27 mouse cellular contexts compared by ENCODE assay signal in the genomic region with DNA sequence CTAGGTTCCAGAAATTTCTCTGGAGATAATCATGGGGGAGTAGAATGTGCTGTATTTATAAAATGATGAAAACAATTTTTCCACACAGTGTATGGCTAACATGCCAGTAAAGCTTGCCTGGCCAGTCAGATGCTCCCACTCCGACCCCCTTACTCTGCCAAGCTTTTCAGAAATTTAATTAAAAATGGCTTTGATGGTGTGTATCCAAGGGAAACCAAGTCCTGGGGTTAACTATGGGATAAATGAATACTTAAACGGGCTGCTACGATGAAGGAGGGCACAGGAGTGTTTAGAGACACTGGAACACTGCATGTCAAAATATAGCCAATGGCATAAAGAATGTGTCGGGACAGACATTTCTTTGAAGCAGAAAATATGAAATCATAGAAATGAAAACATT.
A peak's percentile ranks its signal among the peaks of the same experiment; 100 is the strongest.
DNase-seq lines count a peak whose midpoint lies in the region; ATAC-seq lines count a peak whose summit lies in the region.
"Had no signal": no experiment of that assay in that cellular context is flagged by ENCODE, and none has a peak within 500 bp of the region (broad histone marks: within the 10 kb centered on the region; RNA-seq: fewer than 3 reads in every experiment).

No protein-coding gene starts in this region.

- no peaks in the 10 kb centered on the region for H3K27me3 ChIP-seq in forebrain, embryonic 14.5 days (replicated peaks; ENCODE audit: control insufficient read depth, insufficient read depth, low read length)
- H3K27me3 ChIP-seq in forebrain, embryonic 11.5 days (ENCODE audit: control insufficient read depth, insufficient read depth, low read length): no peaks in the 10 kb centered on the region
- no peaks in the 10 kb centered on the region for H3K27me3 ChIP-seq in midbrain, embryonic 11.5 days (ENCODE audit: control insufficient read depth, insufficient read depth, low read length)
- no peaks in the 10 kb centered on the region for H3K27me3 ChIP-seq in midbrain, embryonic 14.5 days (ENCODE audit: control insufficient read depth, insufficient read depth, low read length)
- H3K27me3 ChIP-seq in midbrain, embryonic 16.5 days (ENCODE audit: control insufficient read depth, insufficient read depth, low read depth, low read length): no peaks in the 10 kb centered on the region
- H3K27me3 ChIP-seq: forebrain, embryonic 13.5 days; heart, embryonic 13.5 days; hindbrain, embryonic 12.5 days; hindbrain, embryonic 15.5 days; intestine, embryonic 15.5 days had no signal

- DNase-seq in embryo, embryonic 10.5 days (ENCODE audit: low spot score): peak; percentile 21
- no peak for DNase-seq in embryo, embryonic 9.5 days (ENCODE audit: extremely low spot score)
- peak; percentile 23 for DNase-seq in forebrain, embryonic 14.5 days (ENCODE audit: low spot score)
- DNase-seq in forebrain, embryonic 11.5 days (ENCODE audit: low spot score): no peak
- peak; percentile 88 for DNase-seq in midbrain, embryonic 11.5 days (ENCODE audit: low spot score, missing footprints)
- no peak for DNase-seq in midbrain, embryonic 14.5 days
- DNase-seq in adipocyte (ENCODE audit: low spot score): no peak
- DNase-seq: adrenal gland, postnatal 10 days; adrenal gland, postnatal 36 days; cerebellum, adult 11 months; cerebellum, adult 2 months; cerebellum, adult 9-11 months; cerebellum, postnatal 25 days; embryo, embryonic 11 days; gastrocnemius, postnatal 10 days; gastrocnemius, postnatal 36 days; heart, adult 2 months; heart, postnatal 14 days; heart, postnatal 4 days had no signal

- 20% methylated on average over 4 of the region's 4 CpGs for WGBS in forebrain, embryonic 14.5 days
- WGBS in forebrain, embryonic 11.5 days: 40% methylated on average over 4 of the region's 4 CpGs
- 23% methylated on average over 4 of the region's 4 CpGs for WGBS in midbrain, embryonic 11.5 days
- 9% methylated on average over 4 of the region's 4 CpGs for WGBS in midbrain, embryonic 14.5 days
- 10% methylated on average over 4 of the region's 4 CpGs for WGBS in midbrain, embryonic 16.5 days

- H3K4me1 ChIP-seq in forebrain, embryonic 14.5 days (ENCODE audit: control insufficient read depth, insufficient read depth, low read length): no peaks in the 10 kb centered on the region
- no peaks in the 10 kb centered on the region for H3K4me1 ChIP-seq in forebrain, embryonic 11.5 days (replicated peaks; ENCODE audit: control insufficient read depth, insufficient read depth, low read length)
- H3K4me1 ChIP-seq in midbrain, embryonic 11.5 days (ENCODE audit: control insufficient read depth, insufficient read depth, low read length): 0 out of 2 replicates have a peak, but pooled peaks cover 3% of the 10 kb centered on the region
- 0 out of 2 replicates have a peak, but pooled peaks cover 5% of the 10 kb centered on the region for H3K4me1 ChIP-seq in midbrain, embryonic 14.5 days (ENCODE audit: control insufficient read depth, insufficient read depth, low read length)
- H3K4me1 ChIP-seq in midbrain, embryonic 16.5 days (ENCODE audit: control insufficient read depth, insufficient read depth, low read length): no peaks in the 10 kb centered on the region
- H3K4me1 ChIP-seq: forebrain, embryonic 13.5 days; hindbrain, embryonic 15.5 days; intestine, embryonic 15.5 days had no signal

- H3K36me3 ChIP-seq in forebrain, embryonic 14.5 days (ENCODE audit: control insufficient read depth, insufficient read depth, low read length): no peaks in the 10 kb centered on the region
- H3K36me3 ChIP-seq in forebrain, embryonic 11.5 days (ENCODE audit: control insufficient read depth, insufficient read depth, low read length): no peaks in the 10 kb centered on the region
- no peaks in the 10 kb centered on the region for H3K36me3 ChIP-seq in midbrain, embryonic 11.5 days (ENCODE audit: control insufficient read depth, insufficient read depth, low read length)
- no peaks in the 10 kb centered on the region for H3K36me3 ChIP-seq in midbrain, embryonic 14.5 days (ENCODE audit: control insufficient read depth, insufficient read depth, low read length)
- H3K36me3 ChIP-seq in midbrain, embryonic 16.5 days (ENCODE audit: control insufficient read depth, insufficient read depth, low read length): no peaks in the 10 kb centered on the region
- H3K36me3 ChIP-seq: heart, embryonic 10.5 days; heart, embryonic 13.5 days; hindbrain, embryonic 12.5 days; hindbrain, embryonic 15.5 days; intestine, embryonic 15.5 days had no signal

- no peak; the same call in 1 of the 2 replicates for ATAC-seq in forebrain, embryonic 14.5 days
- no peak; the same call in 1 of the 2 replicates for ATAC-seq in forebrain, embryonic 11.5 days (replicated peaks; ENCODE audit: low FRiP score)
- peak; percentile 54; the same call in 1 of the 2 replicates for ATAC-seq in midbrain, embryonic 11.5 days (ENCODE audit: low FRiP score)
- ATAC-seq in midbrain, embryonic 14.5 days (ENCODE audit: low FRiP score, low TSS enrichment): no peak
- peak; percentile 45; the same call in 1 of the 2 replicates for ATAC-seq in midbrain, embryonic 16.5 days
- ATAC-seq: activated CD4-positive, CD25-positive, alpha-beta regulatory T cell, adult 4 months; forebrain, embryonic 13.5 days; intestine, embryonic 15.5 days had no signal

- H3K27ac ChIP-seq in forebrain, embryonic 14.5 days (ENCODE audit: low read depth, low read length): no peak overlapping the region
- H3K27ac ChIP-seq in forebrain, embryonic 11.5 days (ENCODE audit: low read depth, low read length): no peak overlapping the region
- H3K27ac ChIP-seq in midbrain, embryonic 11.5 days (ENCODE audit: low read depth, low read length): no peak overlapping the region
- no peak overlapping the region for H3K27ac ChIP-seq in midbrain, embryonic 14.5 days (replicated peaks; ENCODE audit: low read depth, low read length)
- no peak overlapping the region for H3K27ac ChIP-seq in midbrain, embryonic 16.5 days (ENCODE audit: low read length)
- H3K27ac ChIP-seq: forebrain, embryonic 13.5 days; heart, adult 2 months; heart, embryonic 10.5 days; heart, embryonic 13.5 days; hindbrain, embryonic 12.5 days; hindbrain, embryonic 15.5 days; intestine, embryonic 15.5 days had no signal

- H3K4me2 ChIP-seq in forebrain, embryonic 14.5 days (ENCODE audit: low read length): no peak overlapping the region
- H3K4me2 ChIP-seq in forebrain, embryonic 11.5 days (ENCODE audit: low read depth, low read length, severe bottlenecking): no peak overlapping the region
- H3K4me2 ChIP-seq in midbrain, embryonic 11.5 days: no peak overlapping the region
- no peak overlapping the region for H3K4me2 ChIP-seq in midbrain, embryonic 14.5 days (ENCODE audit: low read length)
- H3K4me2 ChIP-seq in midbrain, embryonic 16.5 days (ENCODE audit: low read length): no peak overlapping the region
- H3K4me2 ChIP-seq: forebrain, embryonic 13.5 days; heart, embryonic 13.5 days; hindbrain, embryonic 12.5 days; hindbrain, embryonic 15.5 days; intestine, embryonic 15.5 days had no signal

- no peak overlapping the region for H3K9ac ChIP-seq in forebrain, embryonic 14.5 days (ENCODE audit: low read length)
- no peak overlapping the region for H3K9ac ChIP-seq in forebrain, embryonic 11.5 days (ENCODE audit: low read length)
- no peak overlapping the region for H3K9ac ChIP-seq in midbrain, embryonic 11.5 days (ENCODE audit: low read length)
- no peak overlapping the region for H3K9ac ChIP-seq in midbrain, embryonic 14.5 days (replicated peaks; ENCODE audit: low read length)
- no peak overlapping the region for H3K9ac ChIP-seq in midbrain, embryonic 16.5 days (ENCODE audit: low read depth, low read length)
- H3K9ac ChIP-seq: forebrain, embryonic 13.5 days; heart, embryonic 13.5 days; hindbrain, embryonic 12.5 days; hindbrain, embryonic 15.5 days; intestine, embryonic 15.5 days had no signal

- no peak overlapping the region for H3K4me3 ChIP-seq in forebrain, embryonic 14.5 days (ENCODE audit: low read depth, low read length)
- no peak overlapping the region for H3K4me3 ChIP-seq in forebrain, embryonic 11.5 days (ENCODE audit: low read depth, low read length)
- H3K4me3 ChIP-seq in midbrain, embryonic 11.5 days (ENCODE audit: low read depth, low read length): no peak overlapping the region
- no peak overlapping the region for H3K4me3 ChIP-seq in midbrain, embryonic 14.5 days (replicated peaks; ENCODE audit: low read depth, low read length)
- no peak overlapping the region for H3K4me3 ChIP-seq in midbrain, embryonic 16.5 days (ENCODE audit: low read depth, low read length)
- H3K4me3 ChIP-seq: forebrain, embryonic 13.5 days; heart, adult 2 months; heart, embryonic 10.5 days; heart, embryonic 13.5 days; hindbrain, embryonic 12.5 days; hindbrain, embryonic 15.5 days; intestine, embryonic 15.5 days had no signal

- peaks cover 3% of the 10 kb centered on the region; the same call in 1 of the 2 replicates for H3K9me3 ChIP-seq in forebrain, embryonic 14.5 days (replicated peaks; ENCODE audit: control insufficient read depth, low read length)
- no peaks in the 10 kb centered on the region for H3K9me3 ChIP-seq in forebrain, embryonic 11.5 days (ENCODE audit: control insufficient read depth, low read length)
- H3K9me3 ChIP-seq in midbrain, embryonic 11.5 days (ENCODE audit: control insufficient read depth, low read length): no peaks in the 10 kb centered on the region; the same call in 1 of the 2 replicates
- peaks cover 6% of the 10 kb centered on the region; the same call in 1 of the 2 replicates for H3K9me3 ChIP-seq in midbrain, embryonic 14.5 days (ENCODE audit: control insufficient read depth, low read length)
- peaks cover 3% of the 10 kb centered on the region; the same call in 1 of the 2 replicates for H3K9me3 ChIP-seq in midbrain, embryonic 16.5 days (replicated peaks; ENCODE audit: control insufficient read depth, low read length, poor library complexity, severe bottlenecking)
- H3K9me3 ChIP-seq: forebrain, embryonic 13.5 days; heart, embryonic 10.5 days; hindbrain, embryonic 12.5 days; hindbrain, embryonic 15.5 days; intestine, embryonic 15.5 days had no signal

Comparison
In these comparisons a context has a peak if more than half of its experiments do, and no peak if none do; other contexts are left out.
1. DNase-seq: peak in embryo, embryonic 10.5 days (single experiment), forebrain, embryonic 14.5 days (single experiment) and midbrain, embryonic 11.5 days (single experiment); none in embryo, embryonic 9.5 days (single experiment), forebrain, embryonic 11.5 days (single experiment), midbrain, embryonic 14.5 days (single experiment) and adipocyte (single experiment).
2. ATAC-seq: peak in midbrain, embryonic 11.5 days (single experiment) and midbrain, embryonic 16.5 days (single experiment); none in forebrain, embryonic 14.5 days (single experiment), forebrain, embryonic 11.5 days (single experiment) and midbrain, embryonic 14.5 days (single experiment).